Mouse (Mus musculus) limb, embryonic 14.5 days (tissue): ENCODE results near the gene Zup1. TPM values are rescaled to one million over a fixed set of nuclear protein-coding genes. Genes with fewer than 3 reads are reported as not detected.
A peak's percentile ranks its signal among the peaks of the same experiment; 100 is the strongest.

Source experiments
- ATAC-seq: fragments of 200-750 bp; cut with Nextera tagmentation; 2 replicates; pipeline ENCODE4 v1.8.0; 2017; ENCODE audit warnings: low read depth, moderate number of reproducible peaks, moderate TSS enrichment; ENCODE audit not compliant: low FRiP score
- DNase-seq: peaks from one replicate; pipeline ENCODE4 v3.0.0-alpha.2; 2015; ENCODE audit warnings: low spot score
- H3K27ac ChIP-seq: fragments of 300-500 bp; sonication (generic); replicated peaks from 2 replicates; pipeline ENCODE4 v1.5.1; 2014; ENCODE audit warnings: low read depth, mild to moderate bottlenecking, low read length, moderate library complexity, mixed read lengths
- H3K27me3 ChIP-seq: fragments of 300-500 bp; sonication (generic); 2 replicates; pipeline ENCODE4 v1.6.1; 2014; ENCODE audit warnings: low read length, mixed read lengths; ENCODE audit not compliant: control insufficient read depth, insufficient read depth
- H3K36me3 ChIP-seq: fragments of 300-500 bp; sonication (generic); 2 replicates; pipeline ENCODE4 v1.6.1; 2014; ENCODE audit warnings: mild to moderate bottlenecking, low read length, moderate library complexity, mixed read lengths; ENCODE audit not compliant: control insufficient read depth, insufficient read depth
- H3K4me1 ChIP-seq: fragments of 300-500 bp; sonication (generic); 2 replicates; pipeline ENCODE4 v1.6.1; 2014; ENCODE audit warnings: antibody characterized with exemption, low read length, mixed read lengths; ENCODE audit not compliant: control insufficient read depth, insufficient read depth
- H3K4me2 ChIP-seq: fragments of 300-500 bp; sonication (generic); replicated peaks from 2 replicates; pipeline ENCODE4 v1.6.1; 2014; ENCODE audit warnings: low read depth, mild to moderate bottlenecking, low read length, moderate library complexity; ENCODE audit not compliant: severe bottlenecking
- H3K4me3 ChIP-seq: fragments of 300-500 bp; sonication (generic); replicated peaks from 2 replicates; pipeline ENCODE4 v1.5.1; 2014; ENCODE audit warnings: low read length
- H3K9ac ChIP-seq: fragments of 300-500 bp; sonication (generic); 2 replicates; pipeline ENCODE4 v1.6.1; 2014; ENCODE audit warnings: mild to moderate bottlenecking, low read depth, low read length, moderate library complexity; ENCODE audit not compliant: severe bottlenecking
- H3K9me3 ChIP-seq: fragments of 300-500 bp; sonication (generic); 2 replicates; pipeline ENCODE4 v1.6.1; 2016; ENCODE audit warnings: low read length; ENCODE audit not compliant: control insufficient read depth
- POLR2A ChIP-seq: fragments of 200-500 bp; IDR thresholded peaks from 2 replicates; pipeline ENCODE4 v1.8.0; 2012; ENCODE audit warnings: inconsistent platforms, mild to moderate bottlenecking, moderate library complexity, borderline replicate concordance; ENCODE audit not compliant: insufficient read depth, insufficient read length; ENCODE audit errors: extremely low read depth
- WGBS: fragments of 180-500 bp; shearing (Covaris S2); extraction: QIAGEN DNeasy Blood & Tissue Kit; methylation state at CpG from one replicate; pipeline ENCODE4 v1.1.7; 2014; 5-methylcytosine and 5-hydroxymethylcytosine counted together
- polyA plus RNA-seq, 2 experiments: library from polyadenylated mRNA; depleted of rRNA in 1 of 2; stranded (reverse) in 1 of 2; unstranded in 1 of 2; fragments of >200 nt; fragmentation: Nextera tagmentation in 1 of 2; extraction: Ambion mirVana in 1 of 2; gene quantifications; 2 replicates each; pipeline versions ENCODE4 v1.2.1 to v1.2.3; 2012 to 2014

Gene Zup1
- polyA plus RNA-seq, 2 experiments: 16.4 to 20.9 TPM

DNA sequence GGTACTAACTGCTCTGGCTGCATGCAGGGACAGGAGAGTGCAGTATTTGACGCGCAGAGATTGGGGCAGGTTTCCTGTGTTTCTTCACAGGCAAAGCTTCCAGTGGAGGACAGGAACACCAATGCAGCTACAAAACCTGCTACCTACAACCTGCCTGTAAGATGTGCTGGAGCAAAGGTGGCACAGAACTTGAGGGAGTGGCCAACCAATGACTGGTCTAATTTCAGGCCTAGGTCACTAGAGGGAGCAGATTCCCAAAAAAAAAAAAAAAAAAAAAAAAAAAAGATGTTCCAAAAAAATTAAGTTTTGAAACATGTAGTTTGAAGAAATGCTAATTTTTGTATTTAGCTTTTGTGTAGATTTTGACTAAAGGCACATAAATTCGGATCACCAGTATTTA, 1.4 kb upstream of the Zup1 start:
- no peak for TF ChIP-seq POLR2A
- 77% methylated on average over 3 of the region's 3 CpGs for WGBS
- ATAC-seq: no peak
- Histone ChIP-seq H3K9me3 (no peaks in the 10 kb centered on the region), H3K4me2 (no peak overlapping the region), H3K4me3 (no peak overlapping the region), H3K4me1 (peaks cover 5% of the 10 kb centered on the region; the same call in 1 of the 2 replicates), H3K27me3 (no peaks in the 10 kb centered on the region), H3K27ac (no peak overlapping the region), H3K36me3 (peaks cover 11% of the 10 kb centered on the region; the same call in 1 of the 2 replicates), H3K9ac (no peak overlapping the region)
- no peak for DNase-seq

DNA sequence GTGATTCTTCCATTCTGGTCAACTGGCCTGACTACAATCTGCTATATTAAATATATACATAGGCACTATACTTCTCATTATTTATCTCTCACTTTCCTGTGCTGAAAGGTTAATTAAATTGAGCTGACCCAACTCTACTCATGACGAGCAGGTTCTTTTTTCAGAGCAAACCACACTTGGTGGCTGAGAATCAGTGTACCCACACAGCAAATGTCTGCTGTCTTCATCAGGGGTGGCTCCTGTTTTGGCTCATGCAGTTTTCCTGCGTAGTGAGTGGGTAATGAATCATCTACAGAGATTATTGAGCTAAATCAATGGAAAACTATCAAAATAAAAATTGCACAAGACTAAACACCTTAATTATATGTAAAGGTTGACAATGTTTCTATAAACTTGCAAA, 4.7 kb downstream of the Zup1 start:
- no peak for ATAC-seq
- Histone ChIP-seq H3K4me3 (no peak overlapping the region), H3K4me2 (no peak overlapping the region)

DNA sequence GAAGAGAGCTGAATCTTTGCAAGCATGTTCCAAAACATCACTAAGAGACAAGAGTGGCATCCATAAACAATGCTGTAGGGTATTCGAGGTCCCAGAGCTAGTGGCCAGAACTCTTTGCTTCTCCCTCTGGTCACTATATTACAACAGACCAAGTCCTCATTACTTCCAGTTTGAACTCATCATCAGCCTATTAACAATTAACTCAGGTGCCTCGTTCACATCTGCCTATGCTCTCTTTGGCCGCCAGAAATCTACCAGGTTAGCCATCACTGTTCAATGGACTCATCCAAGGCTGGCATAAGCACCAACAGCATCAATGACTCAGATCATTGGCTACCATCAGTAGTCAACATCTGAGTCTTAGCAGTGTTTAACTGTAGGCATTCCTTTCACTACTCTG, 5.7 kb downstream of the Zup1 start:
- Histone ChIP-seq H3K9ac (no peak overlapping the region), H3K4me1 (peaks cover 5% of the 10 kb centered on the region; the same call in 1 of the 2 replicates), H3K4me2 (no peak overlapping the region), H3K36me3 (peaks cover 50% of the 10 kb centered on the region), H3K27me3 (no peaks in the 10 kb centered on the region), H3K4me3 (no peak overlapping the region), H3K9me3 (no peaks in the 10 kb centered on the region), H3K27ac (no peak overlapping the region)
- no peak for ATAC-seq
- DNase-seq: no peak
- TF ChIP-seq POLR2A: no peak
- 92% methylated on average over 3 of the region's 3 CpGs for WGBS

More for the DNA sequence above, 4.7 kb downstream of the Zup1 start:
- Histone ChIP-seq H3K36me3 (peaks cover 42% of the 10 kb centered on the region), H3K4me1 (peaks cover 5% of the 10 kb centered on the region; the same call in 1 of the 2 replicates), H3K27me3 (no peaks in the 10 kb centered on the region), H3K27ac (no peak overlapping the region), H3K9ac (no peak overlapping the region), H3K9me3 (no peaks in the 10 kb centered on the region)
- DNase-seq: no peak
- TF ChIP-seq POLR2A: no peak
- WGBS: 89% methylated on average over 2 of the region's 2 CpGs

DNA sequence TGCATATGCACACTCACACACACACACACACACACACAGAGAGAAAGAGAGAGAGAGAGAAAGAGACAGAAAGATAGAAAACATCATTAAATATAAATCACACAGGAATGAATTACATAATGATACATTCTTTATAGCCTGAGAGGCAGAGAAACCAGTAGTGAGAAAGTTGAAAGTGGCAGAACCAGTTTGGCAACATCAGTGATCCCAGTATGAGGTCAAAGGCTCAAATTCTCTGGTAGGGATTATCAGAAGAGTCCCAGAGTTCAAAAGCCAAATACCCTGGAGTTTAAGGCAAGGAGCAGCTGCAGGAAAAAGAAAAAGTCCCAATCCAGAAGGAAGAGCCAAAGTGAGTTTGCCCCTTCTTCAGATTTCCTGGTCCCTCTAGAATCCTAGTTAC, 10.4 kb downstream of the Zup1 start:
- Histone ChIP-seq H3K27me3 (no peaks in the 10 kb centered on the region), H3K4me2 (no peak overlapping the region), H3K4me3 (no peak overlapping the region), H3K36me3 (peaks cover 64% of the 10 kb centered on the region), H3K4me1 (no peaks in the 10 kb centered on the region), H3K9me3 (no peaks in the 10 kb centered on the region), H3K9ac (no peak overlapping the region), H3K27ac (no peak overlapping the region)
- no peak for TF ChIP-seq POLR2A
- DNase-seq (no peak), ATAC-seq (no peak)

GRCm38 (mm10) chr10:33905489-33905888, 45.6 kb downstream of the Zup1 start:
- Histone ChIP-seq H3K27ac (no peak overlapping the region), H3K9ac (peak overlapping the region; percentile 46; the same call in 1 of the 2 replicates), H3K9me3 (no peaks in the 10 kb centered on the region), H3K27me3 (no peaks in the 10 kb centered on the region), H3K4me2 (peak overlapping the region; percentile 65), H3K4me3 (peak overlapping the region; percentile 42), H3K36me3 (no peaks in the 10 kb centered on the region), H3K4me1 (no peaks in the 10 kb centered on the region)
- no peak for TF ChIP-seq POLR2A
- no peak for DNase-seq
- 3% methylated on average over 6 of the region's 6 CpGs for WGBS
- no peak for ATAC-seq
